Mouse (Mus musculus) hindbrain, embryonic 11.5 days (tissue): Measurements from ENCODE around the gene Acsf2. TPM values are rescaled to one million over a fixed set of nuclear protein-coding genes. Genes with fewer than 3 reads are reported as not detected.

Experiments
- polyA plus RNA-seq: library from polyadenylated mRNA; unstranded; fragments of >200 nt; fragmentation: Nextera tagmentation; extraction: Ambion mirVana; gene quantifications from 2 replicates; pipeline ENCODE4 v1.2.1, GENCODE M21; 2014

Gene Acsf2
- polyA plus RNA-seq, 1 experiment from 2014 or later, result 4.9 TPM

Other genes with a start within 250 kb of the Acsf2 start
- 0.57 and 0.94 TPM in 2 replicates for gene Abcc3, start 208.9 kb downstream of the Acsf2 start, polyA plus RNA-seq
- gene Cacna1g, start 127.7 kb downstream of the Acsf2 start, polyA plus RNA-seq, result 10.9 and 19.3 TPM in 2 replicates
- not detected in 2 replicates for gene Spata20, start 115.7 kb downstream of the Acsf2 start, polyA plus RNA-seq
- 0.80 and 1.3 TPM in 2 replicates for gene Epn3, start 101.9 kb downstream of the Acsf2 start, polyA plus RNA-seq
- 2.1 and 3.3 TPM in 2 replicates for gene Mycbpap, start 80.1 kb downstream of the Acsf2 start, polyA plus RNA-seq
- gene Rsad1, start 52.6 kb downstream of the Acsf2 start, polyA plus RNA-seq, result 3.4 TPM in 2 replicates
- 0.49 and 0.52 TPM in 2 replicates for gene Chad, start 36.8 kb downstream of the Acsf2 start, polyA plus RNA-seq
- 169 and 183 TPM in 2 replicates for gene Lrrc59, start 27.9 kb upstream of the Acsf2 start, polyA plus RNA-seq
- 130 and 139 TPM in 2 replicates for gene Mrpl27, start 51.9 kb upstream of the Acsf2 start, polyA plus RNA-seq
- 33.9 and 37.4 TPM in 2 replicates for gene Eme1, start 52.1 kb upstream of the Acsf2 start, polyA plus RNA-seq
- gene Xylt2, start 75.6 kb upstream of the Acsf2 start, polyA plus RNA-seq, result 8.9 and 9.6 TPM in 2 replicates
- 0.11 and 0.12 TPM in 2 replicates for gene Gm11541, start 102.6 kb upstream of the Acsf2 start, polyA plus RNA-seq
- gene Cdc34b, start 139.9 kb upstream of the Acsf2 start, polyA plus RNA-seq, result 0.17 and 0.19 TPM in 2 replicates
- gene Tmem92, start 180.8 kb upstream of the Acsf2 start, polyA plus RNA-seq, result not detected in 2 replicates